Mouse (Mus musculus) embryonic facial prominence, embryonic 10.5 days (tissue): Measurements from ENCODE around the gene E330014E10Rik. TPM values are rescaled to one million over a fixed set of nuclear protein-coding genes. Genes with fewer than 3 reads are reported as not detected.
"Not testable (repeated sequence)": the region's sequence is repeated elsewhere in the genome, so short reads cannot be mapped to it uniquely, and the experiment has no call there.

Experiments
- DNase-seq: peaks from one replicate; pipeline ENCODE4 v3.0.0-alpha.2; 2017; ENCODE audit warnings: low spot score
- H3K27ac ChIP-seq: fragments of 300-500 bp; sonication (generic); replicated peaks from 2 replicates; pipeline ENCODE4 v1.5.1; 2016; ENCODE audit warnings: mild to moderate bottlenecking
- H3K27me3 ChIP-seq: fragments of 300-500 bp; sonication (generic); replicated peaks from 2 replicates; pipeline ENCODE4 v1.6.1; 2016; ENCODE audit warnings: low read depth, mild to moderate bottlenecking; ENCODE audit not compliant: poor library complexity, severe bottlenecking
- H3K36me3 ChIP-seq: fragments of 300-500 bp; sonication (generic); replicated peaks from 2 replicates; pipeline ENCODE4 v1.6.1; 2016; ENCODE audit warnings: mild to moderate bottlenecking, moderate library complexity
- H3K4me1 ChIP-seq: fragments of 300-500 bp; sonication (generic); 2 replicates; pipeline ENCODE4 v1.6.1; 2016
- H3K4me3 ChIP-seq: fragments of 300-500 bp; sonication (generic); 2 replicates; pipeline ENCODE4 v1.5.1; 2016; ENCODE audit warnings: mild to moderate bottlenecking, moderate library complexity
- H3K9me3 ChIP-seq: fragments of 300-500 bp; sonication (generic); 2 replicates; pipeline ENCODE4 v1.6.1; 2016; ENCODE audit warnings: mild to moderate bottlenecking
- WGBS: fragments of 180-500 bp; shearing (Covaris S2); methylation state at CpG from one replicate; pipeline ENCODE4 v1.1.7; 2016; 5-methylcytosine and 5-hydroxymethylcytosine counted together
- polyA plus RNA-seq: library from polyadenylated mRNA; unstranded; fragments of >200 nt; fragmentation: Nextera tagmentation; extraction: Ambion mirVana; gene quantifications from 2 replicates; pipeline ENCODE4 v1.2.1, GENCODE M21; 2016

E330014E10Rik gene
- not detected in 2 replicates for polyA plus RNA-seq

DNA sequence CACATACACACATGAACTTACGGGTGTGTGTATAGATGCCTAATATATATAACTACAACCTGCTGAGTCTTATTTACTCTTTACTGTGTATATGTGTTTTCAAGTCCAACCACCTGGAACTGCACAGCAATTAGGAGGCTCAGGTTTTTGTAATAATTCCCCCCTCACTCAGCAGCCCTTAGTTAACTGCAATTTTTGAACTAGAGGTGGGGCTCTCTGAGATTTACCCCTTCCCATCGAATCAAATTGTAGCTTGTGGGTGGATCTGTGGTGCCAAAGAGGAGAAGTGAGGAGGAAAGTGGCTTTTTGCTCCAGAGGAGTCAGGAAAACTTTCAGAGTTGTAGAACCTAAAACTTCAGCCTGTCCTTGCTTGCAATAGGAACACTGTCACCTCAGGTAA, at the start of gene E330014E10Rik:
Gene E330014E10Rik, plus strand, starts transcription at position 301 of the 400 bp plus-strand sequence.
- H3K27ac ChIP-seq, result not testable (repeated sequence)

DNA sequence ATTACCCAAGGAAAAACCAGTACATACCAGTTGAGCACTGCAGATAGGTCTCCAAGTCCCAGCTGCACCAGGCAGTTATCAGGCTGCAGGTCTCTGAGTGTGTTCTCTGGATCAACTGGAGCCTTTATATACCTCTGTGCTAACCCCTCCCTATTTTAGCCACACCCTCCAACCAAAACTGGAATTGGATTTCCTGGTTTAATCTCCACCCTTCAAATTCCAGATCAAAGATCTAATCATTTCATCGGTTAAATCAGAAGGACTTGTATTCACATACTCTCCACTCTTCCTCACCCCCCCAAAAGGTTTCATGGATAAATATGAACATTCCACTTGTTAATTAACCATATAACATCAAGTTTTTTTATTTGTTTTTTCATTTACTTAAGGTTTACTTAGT, 39.7 kb upstream of the E330014E10Rik start, which contains the start of gene Gm7978:
Gene Gm7978, minus strand, starts transcription at position 101 of the 400 bp plus-strand sequence.
- no CpG with 5 or more reads among the region's 1 CpGs for WGBS
- H3K4me1 ChIP-seq, H3K27ac ChIP-seq, H3K36me3 ChIP-seq, DNase-seq, H3K27me3 ChIP-seq, H3K4me3 ChIP-seq, H3K9me3 ChIP-seq: not testable (repeated sequence)

More for the DNA sequence above, at the start of gene E330014E10Rik:
- not testable (repeated sequence) for H3K4me1 ChIP-seq, H3K4me3 ChIP-seq, DNase-seq, H3K36me3 ChIP-seq, H3K9me3 ChIP-seq, H3K27me3 ChIP-seq
- WGBS, result no CpG with 5 or more reads among the region's 2 CpGs

DNA sequence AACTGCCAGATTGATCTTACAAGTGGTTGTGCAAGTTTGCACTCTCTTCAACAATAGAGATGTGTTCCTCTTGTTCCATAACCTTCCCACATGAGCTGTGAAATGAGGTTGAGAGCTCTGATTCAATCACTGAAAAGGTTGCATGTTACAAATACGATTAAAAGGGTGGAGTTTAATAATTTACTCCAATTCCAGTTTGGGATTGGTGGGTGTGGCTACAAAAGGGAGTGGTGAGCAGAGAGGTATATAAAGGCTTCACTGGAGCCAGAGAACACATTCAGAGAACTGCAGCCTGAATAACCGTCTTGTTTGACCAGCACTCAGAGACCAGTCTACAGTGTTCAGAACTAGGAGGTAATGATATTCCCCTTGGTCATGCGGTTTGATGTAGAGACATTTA, 34.1 kb upstream of the E330014E10Rik start, which contains the start of gene Gm7982:
Gene Gm7982, plus strand, starts transcription at position 301 of the 400 bp plus-strand sequence.
- H3K36me3 ChIP-seq, result not testable (repeated sequence)

DNA sequence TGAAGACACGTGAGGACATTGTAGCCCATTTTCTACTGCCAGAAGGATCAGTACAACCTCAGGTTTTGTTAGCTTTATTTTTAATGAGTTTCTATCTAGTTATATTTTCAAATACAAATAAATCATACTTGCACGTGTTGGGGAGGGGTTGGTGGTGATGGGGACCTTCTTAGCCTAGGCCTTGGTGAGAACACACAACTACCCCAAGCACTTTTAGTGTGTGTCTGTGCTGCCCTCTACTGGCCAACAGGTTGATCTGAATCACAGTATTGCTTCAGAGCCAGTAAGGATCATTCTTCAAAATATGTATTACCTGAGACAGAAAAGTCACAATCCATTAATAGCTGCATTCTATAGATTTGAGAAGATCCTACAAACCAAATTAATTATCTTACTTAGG, 35.1 kb downstream of the E330014E10Rik start:
- H3K36me3 ChIP-seq, DNase-seq, H3K4me1 ChIP-seq, H3K27ac ChIP-seq, H3K9me3 ChIP-seq, H3K27me3 ChIP-seq, H3K4me3 ChIP-seq: not testable (repeated sequence)
- WGBS, result 64% methylated on average over 2 of the region's 2 CpGs

More for the DNA sequence above, 34.1 kb upstream of the E330014E10Rik start, which contains the start of gene Gm7982:
- not testable (repeated sequence) for DNase-seq, H3K4me1 ChIP-seq, H3K4me3 ChIP-seq, H3K9me3 ChIP-seq, H3K27me3 ChIP-seq, H3K27ac ChIP-seq
- no CpG with 5 or more reads among the region's 3 CpGs for WGBS

DNA sequence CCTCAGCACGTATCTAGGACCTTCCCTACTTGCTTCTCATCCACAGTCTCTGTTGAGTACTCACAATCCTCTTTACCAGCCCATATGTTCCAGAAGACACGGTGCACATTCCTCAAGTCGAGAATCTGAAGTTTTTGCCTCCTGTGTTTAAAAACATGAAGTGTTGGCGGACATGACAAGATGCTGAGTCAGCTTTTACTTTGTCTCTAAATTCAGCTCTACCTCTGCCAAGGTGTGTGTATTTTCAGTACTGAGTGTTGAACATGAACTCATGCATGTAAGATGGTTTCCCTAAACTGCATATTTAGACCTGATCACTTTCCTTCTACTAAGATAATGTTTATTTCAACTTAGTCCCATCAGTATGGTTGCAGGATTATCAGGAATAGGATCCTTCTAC, 60.8 kb downstream of the E330014E10Rik start:
- Histone ChIP-seq H3K27me3 (no peaks in the 10 kb centered on the region), H3K4me1 (no peaks in the 10 kb centered on the region), H3K9me3 (0 out of 2 replicates have a peak, but pooled peaks cover 14% of the 10 kb centered on the region), H3K4me3 (no peak overlapping the region), H3K36me3 (no peaks in the 10 kb centered on the region), H3K27ac (no peak overlapping the region)
- DNase-seq, result no peak
- 75% methylated on average over 4 of the region's 4 CpGs for WGBS

DNA sequence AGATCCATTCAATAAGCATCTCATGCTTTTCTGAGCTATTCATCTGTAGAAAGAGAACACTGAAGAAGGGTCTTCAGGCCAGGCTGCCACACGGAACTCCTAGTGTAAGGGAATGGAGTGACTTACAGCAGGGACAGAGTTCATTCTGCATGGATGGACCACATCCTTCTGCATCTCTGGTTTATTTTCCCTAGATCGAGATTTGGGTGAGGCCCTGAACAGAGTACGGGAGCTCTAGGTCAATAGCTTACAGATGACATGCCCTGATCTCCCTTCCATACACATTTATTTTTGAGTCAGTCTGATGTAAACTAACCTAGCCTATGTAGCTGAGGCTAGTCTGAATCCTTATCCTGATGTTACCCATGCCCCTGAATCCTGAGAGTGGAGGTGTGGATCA, 78.2 kb downstream of the E330014E10Rik start:
- 90% methylated on average over 3 of the region's 3 CpGs for WGBS
- Histone ChIP-seq H3K27me3 (no peaks in the 10 kb centered on the region), H3K36me3 (no peaks in the 10 kb centered on the region), H3K9me3 (peaks cover 6% of the 10 kb centered on the region; the same call in 1 of the 2 replicates), H3K27ac (no peak overlapping the region), H3K4me1 (no peaks in the 10 kb centered on the region), H3K4me3 (no peak overlapping the region)
- DNase-seq, result no peak

Other genes starting within 250 kb of the E330014E10Rik start
- not detected in 2 replicates for gene Gm7971, start 181.1 kb upstream of the E330014E10Rik start, polyA plus RNA-seq
- gene Gm7978, start 39.8 kb upstream of the E330014E10Rik start, polyA plus RNA-seq, result not detected in 2 replicates
- not detected in 2 replicates for gene Gm7982, start 34.0 kb upstream of the E330014E10Rik start, polyA plus RNA-seq
- 4.7 and 6.2 TPM in 2 replicates for gene Cxcl13, start 181.0 kb downstream of the E330014E10Rik start, polyA plus RNA-seq